Mouse (Mus musculus) lung, embryonic 14.5 days (tissue): ENCODE measurements at regions not wholly inside any gene's neighbourhood (a gene's known extent, or its start where the extent isn't known, plus 50 kb on each side); places are given as distances from the start of the nearest gene placed in this dataset.

Source experiments
- ATAC-seq: fragments of 200-750 bp; cut with Nextera tagmentation; 2 replicates; pipeline ENCODE4 v1.8.0; 2017; ENCODE audit warnings: mild to moderate bottlenecking, moderate TSS enrichment, moderate library complexity; ENCODE audit not compliant: insufficient read depth
- DNase-seq: peaks from one replicate; pipeline ENCODE4 v3.0.0-alpha.2; 2015
- H3K27ac ChIP-seq: fragments of 300-500 bp; sonication (generic); 2 replicates; pipeline ENCODE4 v1.5.1; 2014; ENCODE audit warnings: low read depth, mild to moderate bottlenecking, moderate library complexity
- H3K27me3 ChIP-seq: fragments of 300-500 bp; sonication (generic); 2 replicates; pipeline ENCODE4 v1.6.1; 2014; ENCODE audit warnings: low read length, control low read depth; ENCODE audit not compliant: insufficient read depth
- H3K36me3 ChIP-seq: fragments of 300-500 bp; sonication (generic); 2 replicates; pipeline ENCODE4 v1.6.1; 2014; ENCODE audit warnings: control low read depth; ENCODE audit not compliant: insufficient read depth
- H3K4me1 ChIP-seq: fragments of 300-500 bp; sonication (generic); 2 replicates; pipeline ENCODE4 v1.6.1; 2014; ENCODE audit warnings: antibody characterized with exemption, control low read depth; ENCODE audit not compliant: insufficient read depth
- H3K4me2 ChIP-seq: fragments of 300-500 bp; sonication (generic); 2 replicates; pipeline ENCODE4 v1.6.1; 2014; ENCODE audit warnings: mild to moderate bottlenecking
- H3K4me3 ChIP-seq: fragments of 300-500 bp; sonication (generic); 2 replicates; pipeline ENCODE4 v1.5.1; 2014; ENCODE audit warnings: low read depth, low read length
- H3K9ac ChIP-seq: fragments of 300-500 bp; sonication (generic); 2 replicates; pipeline ENCODE4 v1.6.1; 2014
- H3K9me3 ChIP-seq: fragments of 300-500 bp; sonication (generic); 2 replicates; pipeline ENCODE4 v1.6.1; 2016; ENCODE audit warnings: low read depth, low read length, control low read depth
- CTCF ChIP-seq: IDR thresholded peaks from 2 replicates; pipeline ENCODE4 v1.5.1; 2016; ENCODE audit warnings: antibody characterized with exemption, low read depth
- whole genome bisulfite sequencing: fragments of 180-500 bp; shearing (Covaris S2); extraction: QIAGEN DNeasy Blood & Tissue Kit; methylation state at CpG from one replicate; pipeline ENCODE4 v1.1.7; 2014; 5-methylcytosine and 5-hydroxymethylcytosine counted together

DNA sequence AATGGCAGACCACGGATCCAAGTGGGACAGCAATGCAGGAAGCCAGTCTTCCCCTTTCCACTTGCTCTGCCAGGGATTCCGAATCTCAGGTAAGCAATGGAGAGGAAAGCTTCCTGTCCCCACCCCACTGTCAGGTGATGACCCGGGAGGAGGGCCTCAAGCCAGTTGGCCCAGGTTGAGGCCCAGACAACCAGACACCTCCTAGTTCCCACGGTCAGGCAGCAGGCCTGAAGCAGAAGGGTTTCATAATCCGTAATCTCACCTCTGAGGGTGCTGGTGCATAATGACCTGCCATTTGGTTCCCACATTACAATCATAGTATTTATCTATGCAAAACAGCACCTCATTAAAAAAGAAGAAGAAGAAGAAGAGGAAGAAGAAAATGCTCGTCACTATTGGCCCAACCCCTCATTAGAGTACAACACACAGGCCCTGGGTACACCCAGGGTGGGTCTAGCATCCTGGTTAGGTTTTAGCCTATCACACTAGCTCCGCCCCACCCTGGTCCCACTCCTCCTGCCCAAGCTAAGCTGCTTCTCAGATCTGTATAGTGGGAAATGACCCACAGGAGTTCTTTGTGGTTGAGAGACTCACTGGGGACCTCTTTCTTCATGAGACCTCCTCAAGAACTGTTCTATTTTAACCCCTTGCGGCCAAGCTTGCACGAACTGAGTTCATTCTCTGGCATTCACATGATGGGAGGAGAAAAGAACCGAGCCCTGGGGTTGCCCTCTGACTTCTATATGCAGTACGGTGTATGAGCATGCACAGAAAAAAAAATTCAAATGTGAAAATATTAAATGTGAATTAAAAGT lies 71.1 kb downstream of the Zfp36l1 start:
- ATAC-seq (no peak), DNase-seq (no peak)
- no peak overlapping the region for H3K4me3 ChIP-seq
- H3K9me3 ChIP-seq, result no peaks in the 10 kb centered on the region
- H3K4me1 ChIP-seq, result peaks cover 3% of the 10 kb centered on the region
- WGBS, result 80% methylated on average over 11 of the region's 11 CpGs
- TF ChIP-seq CTCF, result no peak
- H3K27ac ChIP-seq, result no peak overlapping the region
- H3K27me3 ChIP-seq, result no peaks in the 10 kb centered on the region
- no peak overlapping the region for H3K4me2 ChIP-seq
- H3K9ac ChIP-seq, result no peak overlapping the region
- H3K36me3 ChIP-seq, result no peaks in the 10 kb centered on the region

DNA sequence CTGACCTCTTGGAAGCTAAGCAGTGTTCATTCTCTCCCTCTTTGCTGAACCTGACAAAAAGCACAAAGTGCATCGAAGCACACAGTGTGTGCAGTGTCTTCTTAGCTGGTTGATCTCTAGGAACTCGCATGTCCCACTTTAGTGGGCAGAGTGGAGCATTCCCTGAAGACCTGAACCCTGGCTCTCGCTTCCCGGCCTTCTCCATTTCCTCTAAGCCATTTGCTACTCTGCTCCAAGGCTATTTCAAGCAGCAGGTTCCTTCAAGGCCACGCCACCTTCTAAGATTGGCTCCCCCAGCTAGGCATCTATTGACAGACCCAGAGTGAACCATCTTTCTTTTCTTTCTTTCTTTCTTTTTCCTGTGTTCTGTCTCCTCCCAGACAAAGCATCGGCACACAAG lies 71.8 kb downstream of the Zfp36l1 start:
- H3K27ac ChIP-seq, result no peak overlapping the region
- H3K9ac ChIP-seq, result no peak overlapping the region
- H3K27me3 ChIP-seq, result no peaks in the 10 kb centered on the region
- no peak overlapping the region for H3K4me3 ChIP-seq
- no peaks in the 10 kb centered on the region for H3K36me3 ChIP-seq
- no peak overlapping the region for H3K4me2 ChIP-seq
- peaks cover 5% of the 10 kb centered on the region; the same call in 1 of the 2 replicates for H3K4me1 ChIP-seq
- no peak for ATAC-seq
- DNase-seq, result no peak
- H3K9me3 ChIP-seq, result no peaks in the 10 kb centered on the region
- WGBS, result 77% methylated on average over 6 of the region's 6 CpGs
- TF ChIP-seq CTCF, result no peak

DNA sequence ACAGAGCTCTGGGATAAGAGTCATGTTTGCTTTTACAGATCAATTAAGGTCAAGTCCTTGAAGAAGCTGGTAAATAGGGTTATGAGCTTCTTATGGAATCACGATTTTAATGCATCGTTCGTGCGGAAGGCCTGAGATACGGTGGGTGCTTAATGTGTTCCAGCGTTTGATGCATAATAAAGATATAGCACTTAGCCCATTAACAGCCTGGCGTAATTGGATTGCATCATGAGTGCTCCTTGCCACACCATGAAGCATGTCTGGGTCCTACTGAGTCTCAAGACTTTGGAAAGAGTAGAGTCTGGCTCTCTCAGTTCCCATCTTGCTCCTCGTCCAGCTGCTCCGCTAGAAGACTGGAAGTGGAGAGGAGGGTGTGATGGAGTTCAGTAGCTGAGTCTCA lies 72.6 kb downstream of the Zfp36l1 start:
- no peak overlapping the region for H3K4me2 ChIP-seq
- WGBS, result 79% methylated on average over 9 of the region's 9 CpGs
- ATAC-seq (no peak), DNase-seq (no peak)
- H3K27me3 ChIP-seq, result no peaks in the 10 kb centered on the region
- no peaks in the 10 kb centered on the region for H3K9me3 ChIP-seq
- H3K36me3 ChIP-seq, result no peaks in the 10 kb centered on the region
- no peak overlapping the region for H3K27ac ChIP-seq
- H3K4me3 ChIP-seq, result no peak overlapping the region
- H3K9ac ChIP-seq, result no peak overlapping the region
- TF ChIP-seq CTCF, result no peak
- H3K4me1 ChIP-seq, result peaks cover 7% of the 10 kb centered on the region; the same call in 1 of the 2 replicates

DNA sequence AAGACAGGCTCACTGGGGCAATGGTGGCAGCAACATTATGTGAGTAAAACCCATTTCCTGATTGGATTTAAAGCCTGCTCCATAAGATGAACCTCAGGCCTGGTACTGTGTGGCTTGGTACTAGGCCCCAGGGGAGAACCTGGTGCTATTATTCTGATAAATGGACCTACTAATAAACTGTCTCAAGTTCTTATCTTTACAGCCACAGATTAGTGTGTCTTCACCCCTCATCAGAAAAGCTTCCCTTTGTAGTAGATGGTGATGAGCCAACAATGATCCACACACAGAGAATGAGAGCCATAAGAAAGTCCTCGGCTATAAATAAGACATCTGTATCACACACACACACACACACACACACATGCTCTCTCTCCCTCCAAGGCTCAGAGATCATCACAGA lies 73.7 kb downstream of the Zfp36l1 start:
- DNase-seq, result no peak
- no peaks in the 10 kb centered on the region for H3K36me3 ChIP-seq
- H3K4me2 ChIP-seq, result no peak overlapping the region
- H3K9me3 ChIP-seq, result no peaks in the 10 kb centered on the region
- H3K4me3 ChIP-seq, result no peak overlapping the region
- H3K27me3 ChIP-seq, result no peaks in the 10 kb centered on the region
- ATAC-seq, result no peak
- no peak overlapping the region for H3K9ac ChIP-seq
- TF ChIP-seq CTCF, result no peak
- no peak overlapping the region for H3K27ac ChIP-seq
- H3K4me1 ChIP-seq, result peaks cover 7% of the 10 kb centered on the region; the same call in 1 of the 2 replicates
- 32% methylated on average over 1 of the region's 1 CpGs for WGBS

DNA sequence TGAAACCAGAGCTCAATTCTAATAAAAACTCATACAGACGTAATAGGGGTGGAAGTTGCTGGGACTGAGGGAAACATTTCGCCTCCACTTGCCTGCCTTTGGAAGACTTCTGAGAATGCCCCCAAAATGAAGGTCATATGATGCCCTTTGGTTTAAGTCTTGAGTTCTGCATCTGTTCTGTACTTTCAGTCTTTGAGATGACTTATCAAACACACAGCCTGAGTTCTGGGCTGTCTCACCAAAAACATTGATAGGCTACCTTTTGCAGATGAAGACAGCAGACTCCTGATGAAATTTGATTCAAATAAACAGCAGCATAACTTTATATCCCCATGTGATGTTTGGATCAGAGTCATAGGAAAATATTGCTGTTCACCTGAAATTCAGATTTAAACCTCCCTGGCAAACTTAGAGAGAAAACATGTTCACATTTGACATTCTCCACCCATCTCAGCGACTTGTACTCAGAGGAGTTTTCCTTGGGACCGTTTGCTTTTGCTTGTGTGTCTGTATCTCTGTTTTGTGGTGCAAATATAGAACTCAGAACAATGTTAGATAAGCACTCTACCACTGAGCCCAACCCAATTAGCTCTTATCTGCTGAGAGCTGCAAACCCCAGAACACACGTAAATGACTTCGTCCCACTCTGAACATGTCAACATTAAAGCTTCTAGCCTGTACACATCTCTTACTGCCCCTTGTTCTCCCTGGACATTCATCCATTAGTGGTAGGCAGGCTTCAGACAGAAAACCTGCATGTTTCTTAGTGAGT lies 77.1 kb downstream of the Zfp36l1 start:
- 69% methylated on average over 6 of the region's 6 CpGs for WGBS
- no peak for TF ChIP-seq CTCF
- Histone ChIP-seq H3K4me1 (peaks cover 7% of the 10 kb centered on the region; the same call in 1 of the 2 replicates), H3K9ac (no peak overlapping the region), H3K9me3 (no peaks in the 10 kb centered on the region), H3K27ac (no peak overlapping the region; the same call in 1 of the 2 replicates), H3K27me3 (no peaks in the 10 kb centered on the region), H3K36me3 (no peaks in the 10 kb centered on the region), H3K4me3 (no peak overlapping the region), H3K4me2 (no peak overlapping the region)
- DNase-seq (no peak), ATAC-seq (no peak)

DNA sequence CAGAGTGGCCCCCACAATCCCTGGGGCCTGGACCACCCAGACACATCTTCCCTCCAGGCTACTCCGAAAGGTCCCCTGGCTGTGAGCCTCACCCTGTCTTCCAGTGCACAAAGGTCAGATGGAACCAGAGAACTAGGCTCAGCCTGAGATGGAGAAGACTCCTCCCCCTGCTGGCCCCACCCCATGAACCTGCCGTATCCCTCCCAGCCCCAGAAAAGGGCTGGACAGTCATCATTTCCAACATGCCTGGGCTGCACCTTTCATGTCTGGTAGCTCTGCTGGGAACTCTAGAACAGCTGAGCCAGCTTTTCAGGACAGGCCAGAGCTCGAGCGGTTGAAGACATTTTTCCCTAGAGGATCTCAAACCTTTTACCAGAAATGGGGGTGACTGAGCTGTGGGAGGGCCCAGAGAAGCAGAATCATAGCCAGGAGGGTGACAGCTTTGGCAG lies 77.8 kb downstream of the Zfp36l1 start:
- ATAC-seq, result no peak
- Histone ChIP-seq H3K27me3 (no peaks in the 10 kb centered on the region), H3K4me3 (no peak overlapping the region), H3K4me1 (peaks cover 7% of the 10 kb centered on the region; the same call in 1 of the 2 replicates), H3K27ac (no peak overlapping the region), H3K36me3 (no peaks in the 10 kb centered on the region), H3K4me2 (no peak overlapping the region), H3K9me3 (no peaks in the 10 kb centered on the region), H3K9ac (no peak overlapping the region)
- TF ChIP-seq CTCF, result no peak
- 43% methylated on average over 4 of the region's 4 CpGs for WGBS
- no peak for DNase-seq

DNA sequence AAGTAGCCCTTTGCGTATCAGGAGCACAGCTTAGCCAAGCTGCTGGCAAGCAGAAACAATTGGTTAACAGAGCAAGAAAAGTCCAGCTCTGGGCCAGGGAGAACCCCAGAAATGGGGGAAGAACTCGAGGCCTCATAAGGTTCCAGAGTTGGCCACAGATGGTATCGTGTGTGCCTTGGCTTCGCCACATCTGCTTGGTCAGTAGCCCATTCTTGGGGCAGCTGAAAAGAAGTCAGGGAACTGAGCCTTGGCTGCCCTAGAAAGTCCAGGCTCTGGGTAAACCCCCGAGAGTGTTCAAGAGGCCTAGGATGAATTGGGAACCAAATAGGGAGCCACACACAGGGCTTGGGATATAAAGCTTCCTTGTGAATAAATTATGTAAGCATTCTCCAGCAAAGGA lies 78.7 kb downstream of the Zfp36l1 start:
- Histone ChIP-seq H3K4me3 (no peak overlapping the region), H3K9me3 (no peaks in the 10 kb centered on the region), H3K27ac (no peak overlapping the region), H3K4me1 (0 out of 2 replicates have a peak, but pooled peaks cover 7% of the 10 kb centered on the region), H3K4me2 (no peak overlapping the region), H3K27me3 (no peaks in the 10 kb centered on the region), H3K36me3 (no peaks in the 10 kb centered on the region), H3K9ac (no peak overlapping the region)
- TF ChIP-seq CTCF, result no peak
- DNase-seq, result no peak
- no peak for ATAC-seq
- 88% methylated on average over 5 of the region's 5 CpGs for WGBS
